Mouse (Mus musculus) limb, embryonic 11.5 days (tissue): ENCODE results near the gene Tle3. TPM values are rescaled to one million over a fixed set of nuclear protein-coding genes. Genes with fewer than 3 reads are reported as not detected.
A peak's percentile ranks its signal among the peaks of the same experiment; 100 is the strongest.

ENCODE experiments used
- ATAC-seq: fragments of 200-750 bp; cut with Nextera tagmentation; 2 replicates; pipeline ENCODE4 v1.8.0; 2017; ENCODE audit warnings: low read depth; ENCODE audit not compliant: insufficient number of reproducible peaks, low FRiP score, low TSS enrichment
- DNase-seq: peaks from one replicate; pipeline ENCODE4 v3.0.0-alpha.2; 2015; ENCODE audit warnings: low spot score
- H3K27ac ChIP-seq: fragments of 300-500 bp; sonication (generic); replicated peaks from 2 replicates; pipeline ENCODE4 v1.5.1; 2014; ENCODE audit warnings: low read depth, mild to moderate bottlenecking, low read length
- H3K27me3 ChIP-seq: fragments of 300-500 bp; sonication (generic); 2 replicates; pipeline ENCODE4 v1.6.1; 2014; ENCODE audit warnings: mild to moderate bottlenecking, low read length, mixed read lengths; ENCODE audit not compliant: control insufficient read depth, insufficient read depth
- H3K36me3 ChIP-seq: fragments of 300-500 bp; sonication (generic); 2 replicates; pipeline ENCODE4 v1.6.1; 2014; ENCODE audit warnings: mild to moderate bottlenecking, low read length, moderate library complexity, mixed read lengths; ENCODE audit not compliant: control insufficient read depth, insufficient read depth
- H3K4me1 ChIP-seq: fragments of 300-500 bp; sonication (generic); 2 replicates; pipeline ENCODE4 v1.6.1; 2014; ENCODE audit warnings: low read length, mixed read lengths; ENCODE audit not compliant: control insufficient read depth, insufficient read depth
- H3K4me2 ChIP-seq: fragments of 300-500 bp; sonication (generic); 2 replicates; pipeline ENCODE4 v1.6.1; 2014; ENCODE audit warnings: low read depth, mild to moderate bottlenecking, moderate library complexity; ENCODE audit not compliant: severe bottlenecking
- H3K4me3 ChIP-seq: fragments of 300-500 bp; sonication (generic); 2 replicates; pipeline ENCODE4 v1.5.1; 2014; ENCODE audit warnings: low read depth, low read length
- H3K9ac ChIP-seq: fragments of 300-500 bp; sonication (generic); 2 replicates; pipeline ENCODE4 v1.6.1; 2014; ENCODE audit warnings: mild to moderate bottlenecking, low read length
- H3K9me3 ChIP-seq: fragments of 300-500 bp; sonication (generic); 2 replicates; pipeline ENCODE4 v1.6.1; 2016; ENCODE audit warnings: low read length; ENCODE audit not compliant: control insufficient read depth
- WGBS: fragments of 180-500 bp; shearing (Covaris S2); extraction: QIAGEN DNeasy Blood & Tissue Kit; methylation state at CpG from one replicate; pipeline ENCODE4 v1.1.7; 2014; 5-methylcytosine and 5-hydroxymethylcytosine counted together
- polyA plus RNA-seq: library from polyadenylated mRNA; unstranded; fragments of >200 nt; fragmentation: Nextera tagmentation; extraction: Ambion mirVana; gene quantifications from 2 replicates; pipeline ENCODE4 v1.2.1, GENCODE M21; 2014

Tle3 gene
- polyA plus RNA-seq, 1 experiment from 2014 or later, result 42.8 TPM

DNA sequence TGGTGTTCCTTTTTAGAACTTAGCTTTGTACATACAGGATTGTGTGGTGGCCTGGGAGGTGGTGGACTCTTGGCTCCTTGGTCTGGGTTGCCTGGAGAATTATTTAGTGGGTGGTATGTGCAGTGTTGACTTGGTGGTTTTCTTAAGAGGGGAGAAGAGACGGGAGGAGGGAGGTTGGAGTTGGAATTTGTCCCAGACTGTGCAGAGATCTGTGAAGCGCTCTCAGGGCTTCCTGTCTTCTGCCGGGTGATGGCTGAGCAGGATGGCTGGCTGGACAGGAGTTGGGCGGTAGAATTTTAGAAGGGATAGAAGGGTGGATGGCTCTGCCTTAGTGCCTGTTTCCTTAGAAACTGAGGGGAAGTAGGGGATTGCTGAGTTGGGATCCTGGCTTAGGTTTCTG lies 25.0 kb downstream of the Tle3 start:
- ATAC-seq (no peak), DNase-seq (no peak)
- H3K36me3 ChIP-seq, result peaks cover 16% of the 10 kb centered on the region; the same call in 1 of the 2 replicates
- no peak overlapping the region for H3K4me3 ChIP-seq
- no peaks in the 10 kb centered on the region for H3K27me3 ChIP-seq
- no peak overlapping the region for H3K9ac ChIP-seq
- H3K9me3 ChIP-seq, result no peaks in the 10 kb centered on the region
- no peak overlapping the region for H3K4me2 ChIP-seq
- no peak overlapping the region for H3K27ac ChIP-seq
- 87% methylated on average over 4 of the region's 4 CpGs for WGBS
- peaks cover 8% of the 10 kb centered on the region; the same call in 1 of the 2 replicates for H3K4me1 ChIP-seq

DNA sequence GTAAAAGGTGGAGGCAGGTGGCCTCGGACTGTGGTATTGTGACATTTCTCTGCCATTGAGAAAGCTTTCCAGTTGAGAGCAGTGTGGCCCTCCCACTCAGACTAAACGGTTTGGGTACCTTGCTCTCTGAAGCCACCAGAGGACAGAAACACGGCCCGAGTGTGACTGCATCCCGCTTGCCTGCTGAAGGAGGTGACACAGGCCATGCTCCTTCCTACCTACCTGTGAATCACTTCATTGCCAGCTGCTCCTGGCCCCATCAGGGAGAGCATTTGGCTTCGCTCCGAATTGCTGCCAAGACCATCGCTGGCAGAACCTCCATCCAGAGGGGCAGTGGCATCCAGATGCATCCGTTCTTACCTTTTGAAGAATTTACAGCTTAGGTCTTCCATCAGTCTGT lies 26.0 kb downstream of the Tle3 start:
- ATAC-seq, result no peak
- Histone ChIP-seq H3K4me3 (no peak overlapping the region), H3K36me3 (peaks cover 16% of the 10 kb centered on the region; the same call in 1 of the 2 replicates), H3K9ac (no peak overlapping the region), H3K9me3 (no peaks in the 10 kb centered on the region), H3K4me1 (peaks cover 11% of the 10 kb centered on the region), H3K27me3 (no peaks in the 10 kb centered on the region), H3K4me2 (no peak overlapping the region), H3K27ac (no peak overlapping the region)
- WGBS, result 84% methylated on average over 9 of the region's 9 CpGs
- no peak for DNase-seq

- ATAC-seq (no peak), DNase-seq (no peak)
- peaks cover 23% of the 10 kb centered on the region for H3K4me1 ChIP-seq
- no peak overlapping the region for H3K4me2 ChIP-seq
- 94% methylated on average over 7 of the region's 7 CpGs for WGBS
- H3K27ac ChIP-seq, result no peak overlapping the region
- no peak overlapping the region for H3K9ac ChIP-seq
- H3K4me3 ChIP-seq, result no peak overlapping the region
- H3K36me3 ChIP-seq, result peaks cover 5% of the 10 kb centered on the region; the same call in 1 of the 2 replicates
- H3K27me3 ChIP-seq, result no peaks in the 10 kb centered on the region
- H3K9me3 ChIP-seq, result no peaks in the 10 kb centered on the region
These were observed 28.0 kb downstream of the Tle3 start for GRCm38 (mm10) chr9:61400132-61400531.

DNA sequence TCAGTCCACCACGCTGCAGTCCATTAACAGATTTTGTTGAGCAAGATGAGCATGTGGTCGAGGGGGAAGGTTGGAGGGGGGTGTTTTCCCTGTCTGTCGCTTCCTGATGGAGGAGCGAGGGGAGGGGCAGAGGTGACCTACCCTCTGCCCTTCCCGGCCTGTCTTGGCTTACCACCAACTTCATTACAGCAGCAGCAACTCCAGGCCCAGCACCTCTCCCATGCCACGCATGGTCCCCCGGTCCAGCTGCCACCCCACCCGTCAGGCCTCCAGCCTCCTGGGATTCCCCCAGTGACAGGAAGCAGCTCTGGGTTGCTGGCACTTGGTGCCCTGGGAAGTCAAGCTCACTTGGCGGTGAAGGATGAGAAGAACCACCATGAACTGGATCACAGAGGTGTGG lies 29.5 kb downstream of the Tle3 start:
- no peaks in the 10 kb centered on the region for H3K27me3 ChIP-seq
- WGBS, result 71% methylated on average over 9 of the region's 9 CpGs
- H3K9ac ChIP-seq, result no peak overlapping the region
- ATAC-seq, result no peak
- H3K4me1 ChIP-seq, result peaks cover 19% of the 10 kb centered on the region
- H3K27ac ChIP-seq, result no peak overlapping the region
- peaks cover 11% of the 10 kb centered on the region; the same call in 1 of the 2 replicates for H3K36me3 ChIP-seq
- no peak overlapping the region for H3K4me2 ChIP-seq
- H3K4me3 ChIP-seq, result no peak overlapping the region
- no peaks in the 10 kb centered on the region for H3K9me3 ChIP-seq
- DNase-seq, result no peak

DNA sequence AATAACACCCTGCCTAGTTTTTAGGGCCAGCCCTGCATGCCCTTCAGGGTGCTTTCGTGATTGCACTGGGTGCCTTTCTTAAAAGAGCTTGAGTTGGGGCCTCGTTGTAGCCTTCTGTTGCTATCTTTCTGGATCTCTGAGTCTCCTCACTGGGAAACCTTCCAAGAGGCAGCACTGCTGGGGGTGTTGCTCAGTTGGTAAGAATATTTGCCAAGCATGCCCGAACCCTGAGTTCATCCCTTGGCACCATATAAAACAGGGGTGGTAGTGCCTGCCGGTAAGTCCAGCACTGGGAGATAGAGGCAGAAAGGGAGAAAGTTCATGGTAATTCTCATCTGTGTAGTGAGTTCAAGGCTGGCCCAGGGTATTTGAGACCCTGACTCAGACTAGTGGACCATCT lies 30.1 kb downstream of the Tle3 start:
- H3K4me3 ChIP-seq, result no peak overlapping the region
- ATAC-seq (no peak), DNase-seq (no peak)
- H3K4me2 ChIP-seq, result no peak overlapping the region
- WGBS, result 95% methylated on average over 4 of the region's 4 CpGs
- H3K9ac ChIP-seq, result no peak overlapping the region
- no peaks in the 10 kb centered on the region for H3K9me3 ChIP-seq
- H3K27me3 ChIP-seq, result no peaks in the 10 kb centered on the region
- H3K4me1 ChIP-seq, result peaks cover 18% of the 10 kb centered on the region
- H3K27ac ChIP-seq, result no peak overlapping the region
- H3K36me3 ChIP-seq, result peaks cover 14% of the 10 kb centered on the region; the same call in 1 of the 2 replicates

DNA sequence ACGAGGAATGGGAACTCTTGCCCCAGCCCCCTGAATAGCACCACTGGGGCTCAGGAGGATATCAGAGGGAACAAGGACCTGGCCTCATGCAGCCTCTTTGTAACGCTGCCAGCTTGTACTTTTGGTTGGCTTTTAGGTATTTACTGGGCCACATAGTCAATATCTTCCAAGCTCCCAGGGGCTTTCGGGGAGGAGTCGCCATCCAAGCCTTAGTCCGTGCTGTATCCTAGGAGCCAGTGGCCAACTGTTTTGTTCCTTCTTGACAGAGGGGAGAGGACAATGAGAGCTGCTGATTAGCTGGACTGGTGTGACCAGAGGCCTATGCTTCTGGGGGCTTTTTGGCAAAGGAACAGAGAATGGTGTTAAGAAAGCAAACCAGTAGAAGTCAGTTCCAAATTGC lies 30.6 kb downstream of the Tle3 start:
- Histone ChIP-seq H3K36me3 (peaks cover 18% of the 10 kb centered on the region; the same call in 1 of the 2 replicates), H3K4me1 (peaks cover 18% of the 10 kb centered on the region), H3K27ac (no peak overlapping the region), H3K9me3 (no peaks in the 10 kb centered on the region), H3K4me3 (no peak overlapping the region), H3K9ac (no peak overlapping the region), H3K4me2 (no peak overlapping the region), H3K27me3 (no peaks in the 10 kb centered on the region)
- WGBS, result 91% methylated on average over 5 of the region's 5 CpGs
- ATAC-seq (no peak), DNase-seq (no peak)

DNA sequence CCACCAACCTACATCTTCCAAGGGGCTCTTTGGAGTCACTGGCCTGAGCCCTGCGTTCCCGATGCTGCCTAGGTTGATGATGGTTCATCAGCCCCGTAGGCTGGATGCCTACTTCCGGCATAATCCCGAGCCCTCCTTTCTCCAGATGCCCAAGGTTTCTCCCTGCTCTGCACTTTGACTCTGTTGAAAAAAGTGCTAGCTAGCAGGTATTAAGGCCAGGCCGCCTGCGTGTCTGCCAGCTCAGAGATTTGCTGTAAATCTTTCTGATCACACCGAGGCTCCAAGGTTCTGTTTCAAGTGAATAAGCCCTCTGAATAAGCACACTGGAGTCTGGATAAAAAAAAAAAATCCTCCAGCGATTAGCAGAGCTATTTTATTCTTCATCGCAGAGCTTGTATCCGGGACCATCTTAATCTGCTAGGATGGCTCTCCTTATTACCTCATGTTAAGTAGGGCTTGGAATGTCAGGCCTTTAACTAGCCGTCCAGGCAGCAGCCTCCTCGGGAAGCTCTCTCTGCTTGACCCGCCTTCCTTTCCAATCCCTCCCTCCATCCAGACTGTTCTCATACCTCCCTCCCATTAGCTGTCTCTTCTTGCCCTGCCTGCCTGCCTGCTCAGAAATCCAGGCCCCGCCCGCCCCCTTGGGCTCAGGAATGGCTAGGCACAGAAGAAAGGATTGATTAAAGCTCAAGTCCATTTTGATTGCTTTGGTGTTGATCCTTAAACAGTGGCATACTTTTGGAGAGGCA lies 31.9 kb downstream of the Tle3 start:
- H3K4me3 ChIP-seq, result no peak overlapping the region
- H3K27me3 ChIP-seq, result no peaks in the 10 kb centered on the region
- peaks cover 18% of the 10 kb centered on the region for H3K4me1 ChIP-seq
- ATAC-seq (no peak), DNase-seq (no peak)
- peaks cover 29% of the 10 kb centered on the region for H3K36me3 ChIP-seq
- 72% methylated on average over 16 of the region's 16 CpGs for WGBS
- H3K9me3 ChIP-seq, result no peaks in the 10 kb centered on the region
- H3K9ac ChIP-seq, result no peak overlapping the region
- H3K27ac ChIP-seq, result no peak overlapping the region
- H3K4me2 ChIP-seq, result no peak overlapping the region

DNA sequence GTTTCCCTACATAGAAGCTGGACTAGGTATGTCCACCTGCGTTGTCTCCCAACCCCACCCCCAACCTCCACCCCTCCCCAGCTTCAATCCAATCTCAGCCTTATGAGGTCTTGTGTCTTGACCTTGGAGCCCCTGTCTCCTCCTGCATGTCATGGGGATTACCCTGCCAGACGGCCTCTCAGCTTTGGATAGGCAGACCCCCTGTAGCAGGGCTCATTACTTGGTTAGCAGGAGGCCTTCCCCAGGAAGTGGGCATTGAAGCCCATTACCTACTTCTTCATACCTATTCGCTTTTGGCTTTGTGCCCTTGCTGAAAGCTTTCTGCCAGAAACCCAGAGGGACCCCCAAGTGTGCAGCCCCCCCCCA lies 32.4 kb downstream of the Tle3 start:
- peaks cover 35% of the 10 kb centered on the region for H3K36me3 ChIP-seq
- DNase-seq (no peak), ATAC-seq (0 out of 2 replicates have a peak, but pooled peaks have one; percentile 8)
- H3K27ac ChIP-seq, result no peak overlapping the region
- H3K4me1 ChIP-seq, result peaks cover 18% of the 10 kb centered on the region
- no peak overlapping the region for H3K4me3 ChIP-seq
- no peaks in the 10 kb centered on the region for H3K9me3 ChIP-seq
- no peaks in the 10 kb centered on the region for H3K27me3 ChIP-seq
- no peak overlapping the region for H3K4me2 ChIP-seq
- 64% methylated on average over 3 of the region's 3 CpGs for WGBS
- no peak overlapping the region for H3K9ac ChIP-seq
